Mouse (Mus musculus) thymus, postnatal 0 days (tissue): ENCODE results near the gene Gm5640. TPM values are rescaled to one million over a fixed set of nuclear protein-coding genes. Genes with fewer than 3 reads are reported as not detected.
"Not testable (repeated sequence)": the region's sequence is repeated elsewhere in the genome, so short reads cannot be mapped to it uniquely, and the experiment has no call there.

ENCODE experiments used
- DNase-seq: peaks from one replicate; pipeline ENCODE4 v3.0.0-alpha.2; 2015; ENCODE audit warnings: low spot score
- polyA plus RNA-seq: library from polyadenylated mRNA; unstranded; fragments of >200 nt; fragmentation: Nextera tagmentation; extraction: Ambion mirVana; gene quantifications from 2 replicates; pipeline ENCODE4 v1.2.1, GENCODE M21; 2015

The Gm5640 gene
- 0.13 and 0.14 TPM in 2 replicates for polyA plus RNA-seq

DNA sequence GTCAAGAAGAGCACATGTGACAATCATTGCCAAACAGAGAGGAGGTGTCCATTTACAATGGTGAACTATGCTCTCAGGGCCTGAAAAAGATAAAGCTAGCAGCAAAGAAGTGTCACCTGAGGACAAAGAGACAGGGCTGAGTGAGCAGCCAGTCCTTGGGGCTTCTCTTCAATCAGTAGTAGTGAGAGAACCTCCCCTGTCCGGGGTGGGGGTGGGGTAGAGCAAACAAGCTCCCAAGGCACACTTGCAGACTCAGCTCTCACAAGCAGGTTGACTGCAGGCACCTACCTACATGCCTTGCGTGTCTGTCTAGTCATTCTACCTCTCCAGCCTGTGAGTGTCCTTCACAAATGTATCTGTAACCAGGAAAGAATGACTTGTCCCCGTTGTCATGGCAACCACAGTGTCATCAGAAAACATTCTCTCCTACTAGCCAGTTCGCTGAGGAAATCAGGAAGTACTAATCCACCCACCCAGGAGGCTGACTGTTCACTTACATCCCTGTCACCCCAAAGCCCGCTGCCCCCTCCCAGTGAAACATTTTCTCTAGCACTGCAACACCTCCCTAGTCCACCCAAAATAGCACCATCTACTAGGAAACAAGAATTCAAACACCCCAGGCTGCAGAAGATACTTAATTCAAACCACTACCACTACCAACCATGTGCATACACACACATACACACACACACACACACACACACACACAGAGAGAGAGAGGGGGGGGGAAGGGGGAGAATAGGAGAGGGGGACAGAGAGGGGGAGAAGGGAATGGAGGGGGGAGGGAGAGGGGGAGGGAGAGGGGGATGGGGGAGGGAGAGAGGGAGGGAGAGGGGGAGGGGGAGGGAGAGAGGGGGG, at the start of gene Gm5640:
Gm5640 (minus strand) TSS at position 170 of the 858 bp plus-strand sequence.
- not testable (repeated sequence) for DNase-seq

DNA sequence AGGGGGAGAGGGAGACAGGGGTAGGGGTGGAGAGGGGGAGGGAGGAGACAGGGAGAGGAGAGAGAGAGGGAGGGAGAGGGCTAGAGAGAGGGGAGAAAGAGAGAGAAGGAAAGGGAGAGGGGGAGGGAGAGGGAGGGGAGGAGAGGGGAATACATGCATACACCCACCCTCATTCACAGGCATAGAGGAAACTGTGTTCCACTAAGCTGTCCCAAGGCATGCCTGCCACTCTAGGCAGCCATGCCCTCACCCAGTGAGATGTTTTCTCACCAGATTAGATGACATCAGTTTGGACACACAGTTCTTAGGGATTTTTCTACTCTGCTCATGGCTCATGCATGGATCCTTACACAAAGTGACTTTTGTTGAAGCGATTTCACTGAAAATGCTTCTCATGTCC, 958 bp upstream of the Gm5640 start:
- not testable (repeated sequence) for DNase-seq

DNA sequence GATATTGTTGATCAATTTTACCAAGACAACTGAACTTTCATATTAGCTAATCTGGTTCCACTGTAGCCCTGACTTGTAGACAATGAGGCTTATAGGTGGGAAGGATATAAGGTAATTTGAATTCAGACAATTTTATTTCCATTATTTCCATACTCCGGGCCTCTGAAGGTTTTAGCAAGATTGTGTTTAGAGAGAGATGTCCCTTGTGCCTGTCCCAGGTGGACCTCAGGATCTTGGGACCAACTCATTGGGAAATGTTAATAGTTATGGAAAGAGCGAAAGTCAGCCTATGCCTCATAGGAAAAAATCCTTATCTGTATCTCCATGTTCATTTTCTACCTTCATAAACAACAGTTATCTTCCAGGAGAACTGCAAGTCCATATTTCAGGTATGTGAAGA, 53.1 kb downstream of the Gm5640 start, which contains the start of gene Olfr1325:
Olfr1325 (plus strand) TSS at position 301 of the 400 bp plus-strand sequence.
- DNase-seq, result no peak

Other genes starting within 250 kb of the Gm5640 start
- gene G6pdx, start 216.4 kb downstream of the Gm5640 start, polyA plus RNA-seq, result 38.7 and 43.8 TPM in 2 replicates
- not detected in 2 replicates for gene Gm6880, start 164.2 kb downstream of the Gm5640 start, polyA plus RNA-seq
- not detected in 2 replicates for gene Olfr1326-ps1, start 70.7 kb downstream of the Gm5640 start, polyA plus RNA-seq
- gene Olfr1325, start 53.0 kb downstream of the Gm5640 start, polyA plus RNA-seq, result not detected in 2 replicates
- not detected in 2 replicates for gene Gm6890, start 95.3 kb upstream of the Gm5640 start, polyA plus RNA-seq
- not detected in 2 replicates for gene Gm5936, start 191.6 kb upstream of the Gm5640 start, polyA plus RNA-seq